Mouse (Mus musculus) kidney, adult 18-20 months (tissue): ENCODE results near the gene Pcf11.

Source experiments
- DNase-seq: peaks from one replicate; pipeline ENCODE4 v3.0.0; 2021

The Pcf11 gene

GRCm38 (mm10) chr7:92636295-92637011 is 33.3 kb downstream of the Pcf11 start:
- DNase-seq = no peak

GRCm38 (mm10) chr7:92630167-92630566 is 39.6 kb downstream of the Pcf11 start:
- peak; percentile 18 for DNase-seq

GRCm38 (mm10) chr7:92624488-92624887 is 45.2 kb downstream of the Pcf11 start:
- no peak for DNase-seq

GRCm38 (mm10) chr7:92610830-92611229 is 58.9 kb downstream of the Pcf11 start:
- no peak for DNase-seq

- DNase-seq = no peak
Observed at GRCm38 (mm10) chr7:92604961-92605360, 64.8 kb downstream of the Pcf11 start.
